Mouse (Mus musculus) c-Kit-negative CD71-positive TER-119-positive erythroid progenitor cells, embryonic 14.5 days (primary cell): ENCODE data around the gene 4930467E23Rik.
"Not testable (repeated sequence)": the region's sequence is repeated elsewhere in the genome, so short reads cannot be mapped to it uniquely, and the experiment has no call there.

ENCODE experiments used
- DNase-seq: peaks from one replicate; pipeline ENCODE4 v3.0.0-alpha.2; 2013; ENCODE audit warnings: low read depth, low spot score

The 4930467E23Rik gene

GRCm38 (mm10) chr8:19711171-19711860, 18.1 kb upstream of the 4930467E23Rik start:
- DNase-seq = not testable (repeated sequence)

- not testable (repeated sequence) for DNase-seq
Measured at GRCm38 (mm10) chr8:19712227-19712750, 17.1 kb upstream of the 4930467E23Rik start.

- DNase-seq = not testable (repeated sequence)
Measured at GRCm38 (mm10) chr8:19712816-19713215, 16.6 kb upstream of the 4930467E23Rik start.

GRCm38 (mm10) chr8:19713232-19713834, 16.0 kb upstream of the 4930467E23Rik start:
- DNase-seq = not testable (repeated sequence)

GRCm38 (mm10) chr8:19714426-19714825, 14.9 kb upstream of the 4930467E23Rik start:
- not testable (repeated sequence) for DNase-seq

GRCm38 (mm10) chr8:19715266-19715665, 14.1 kb upstream of the 4930467E23Rik start:
- not testable (repeated sequence) for DNase-seq

GRCm38 (mm10) chr8:19717851-19718250, 11.5 kb upstream of the 4930467E23Rik start:
- DNase-seq = not testable (repeated sequence)

GRCm38 (mm10) chr8:19719513-19719912, 9.9 kb upstream of the 4930467E23Rik start:
- DNase-seq = not testable (repeated sequence)

GRCm38 (mm10) chr8:19724871-19725270, 4.5 kb upstream of the 4930467E23Rik start:
- DNase-seq = not testable (repeated sequence)

GRCm38 (mm10) chr8:19751773-19752172, 22.4 kb downstream of the 4930467E23Rik start:
- not testable (repeated sequence) for DNase-seq

- not testable (repeated sequence) for DNase-seq
Measured at GRCm38 (mm10) chr8:19754178-19754577, 24.8 kb downstream of the 4930467E23Rik start.

- DNase-seq = not testable (repeated sequence)
Measured at GRCm38 (mm10) chr8:19754961-19755360, 25.6 kb downstream of the 4930467E23Rik start.

- not testable (repeated sequence) for DNase-seq
Measured at GRCm38 (mm10) chr8:19761660-19762059, 32.3 kb downstream of the 4930467E23Rik start.

GRCm38 (mm10) chr8:19762860-19763592, 33.6 kb downstream of the 4930467E23Rik start:
- not testable (repeated sequence) for DNase-seq

- not testable (repeated sequence) for DNase-seq
Measured at GRCm38 (mm10) chr8:19765531-19765930, 36.2 kb downstream of the 4930467E23Rik start.

- DNase-seq = not testable (repeated sequence)
Measured at GRCm38 (mm10) chr8:19773461-19773860, 44.1 kb downstream of the 4930467E23Rik start.

GRCm38 (mm10) chr8:19776311-19776710, 46.9 kb downstream of the 4930467E23Rik start:
- DNase-seq = not testable (repeated sequence)

GRCm38 (mm10) chr8:19777500-19777899, 48.1 kb downstream of the 4930467E23Rik start:
- not testable (repeated sequence) for DNase-seq

GRCm38 (mm10) chr8:19778126-19778525, 48.8 kb downstream of the 4930467E23Rik start:
- not testable (repeated sequence) for DNase-seq

- not testable (repeated sequence) for DNase-seq
Measured at GRCm38 (mm10) chr8:19778891-19779290, 49.5 kb downstream of the 4930467E23Rik start.

GRCm38 (mm10) chr8:19780212-19780611, 50.8 kb downstream of the 4930467E23Rik start:
- not testable (repeated sequence) for DNase-seq

- not testable (repeated sequence) for DNase-seq
Measured at GRCm38 (mm10) chr8:19780658-19781057, 51.3 kb downstream of the 4930467E23Rik start.
